Mouse (Mus musculus): Measurements from ENCODE around the gene Tpi1. TPM values are rescaled to one million over a fixed set of nuclear protein-coding genes. Genes with fewer than 3 reads are reported as not detected.

Tpi1 gene
- total RNA-seq, 2 experiments from 2014 or later = 279 to 287 TPM

GRCm38 (mm10) chr6:124780917-124781316, 33.2 kb downstream of the Tpi1 start:
- no peak for ATAC-seq (replicated peaks; ENCODE audit: poor library complexity)

- no peak; the same call in 1 of the 2 replicates for ATAC-seq (replicated peaks; ENCODE audit: poor library complexity)
These were observed 34.1 kb downstream of the Tpi1 start for GRCm38 (mm10) chr6:124779984-124780416.

- ATAC-seq (replicated peaks; ENCODE audit: poor library complexity) = peak; percentile 86
These were observed 34.7 kb downstream of the Tpi1 start, which contains the start of gene Lrrc23 for GRCm38 (mm10) chr6:124779222-124779983. Lrrc23 (minus strand) TSS chr6:124779727.

- no peak for ATAC-seq (replicated peaks; ENCODE audit: poor library complexity)
These were observed 43.6 kb downstream of the Tpi1 start for GRCm38 (mm10) chr6:124770511-124770910.

- no peak for ATAC-seq (replicated peaks; ENCODE audit: poor library complexity)
These were observed 44.1 kb downstream of the Tpi1 start for GRCm38 (mm10) chr6:124770013-124770412.

- ATAC-seq (replicated peaks; ENCODE audit: poor library complexity) = peak; percentile 62
These were observed 44.9 kb downstream of the Tpi1 start, which contains the start of gene Eno2 for GRCm38 (mm10) chr6:124769101-124769765. Eno2 (minus strand) TSS chr6:124769673.

- ATAC-seq (replicated peaks; ENCODE audit: poor library complexity) = peak; percentile 33; the same call in 1 of the 2 replicates
These were observed 45.4 kb downstream of the Tpi1 start for GRCm38 (mm10) chr6:124768704-124769044.

- ATAC-seq (replicated peaks; ENCODE audit: poor library complexity) = peak; percentile 49
These were observed 46.0 kb downstream of the Tpi1 start for GRCm38 (mm10) chr6:124767920-124768703.

GRCm38 (mm10) chr6:124767536-124767919, 46.6 kb downstream of the Tpi1 start:
- ATAC-seq (replicated peaks; ENCODE audit: poor library complexity) = no peak

GRCm38 (mm10) chr6:124765951-124766350, 48.1 kb downstream of the Tpi1 start:
- no peak for ATAC-seq (replicated peaks; ENCODE audit: poor library complexity)

Other genes starting within 250 kb of the Tpi1 start
- gene C1rb, start 244.0 kb downstream of the Tpi1 start, total RNA-seq (2015) = not detected in 2 replicates
- gene C1rb, start 244.0 kb downstream of the Tpi1 start, total RNA-seq (2017) = not detected in 2 replicates
- gene C1s2, start 178.2 kb downstream of the Tpi1 start, total RNA-seq (2015) = not detected in 2 replicates
- not detected in 2 replicates for gene C1s2, start 178.2 kb downstream of the Tpi1 start, total RNA-seq (2017)
- gene Lpcat3, start 151.3 kb downstream of the Tpi1 start, total RNA-seq (2015) = 38.4 and 40.7 TPM in 2 replicates
- 27.8 and 28.8 TPM in 2 replicates for gene Lpcat3, start 151.3 kb downstream of the Tpi1 start, total RNA-seq (2017)
- 204 and 205 TPM in 2 replicates for gene Emg1, start 102.1 kb downstream of the Tpi1 start, total RNA-seq (2015)
- 304 and 317 TPM in 2 replicates for gene Emg1, start 102.1 kb downstream of the Tpi1 start, total RNA-seq (2017)
- 229 and 271 TPM in 2 replicates for gene Phb2, start 102.0 kb downstream of the Tpi1 start, total RNA-seq (2015)
- gene Phb2, start 102.0 kb downstream of the Tpi1 start, total RNA-seq (2017) = 335 and 374 TPM in 2 replicates
- gene Ptpn6, start 75.6 kb downstream of the Tpi1 start, total RNA-seq (2015) = 115 and 121 TPM in 2 replicates
- gene Ptpn6, start 75.6 kb downstream of the Tpi1 start, total RNA-seq (2017) = 398 and 466 TPM in 2 replicates
- 171 and 179 TPM in 2 replicates for gene Grcc10, start 72.9 kb downstream of the Tpi1 start, total RNA-seq (2015)
- 99.5 and 133 TPM in 2 replicates for gene Grcc10, start 72.9 kb downstream of the Tpi1 start, total RNA-seq (2017)
- gene Gm45234, start 58.3 kb downstream of the Tpi1 start, total RNA-seq (2015) = not detected in 2 replicates
- not detected in 2 replicates for gene Gm45234, start 58.3 kb downstream of the Tpi1 start, total RNA-seq (2017)
- 25.2 and 25.7 TPM in 2 replicates for gene Atn1, start 57.8 kb downstream of the Tpi1 start, total RNA-seq (2015)
- 1.2 and 2.9 TPM in 2 replicates for gene Atn1, start 57.8 kb downstream of the Tpi1 start, total RNA-seq (2017)
- gene Eno2, start 44.6 kb downstream of the Tpi1 start, total RNA-seq (2015) = not detected in 2 replicates
- not detected in 2 replicates for gene Eno2, start 44.6 kb downstream of the Tpi1 start, total RNA-seq (2017)
- gene Lrrc23, start 34.6 kb downstream of the Tpi1 start, total RNA-seq (2015) = not detected in 2 replicates
- gene Lrrc23, start 34.6 kb downstream of the Tpi1 start, total RNA-seq (2017) = 0.17 TPM in 1 of 2 replicates, not detected in the other
- gene Spsb2, start 5.6 kb downstream of the Tpi1 start, total RNA-seq (2015) = 1.6 and 2.2 TPM in 2 replicates
- 6.0 and 9.0 TPM in 2 replicates for gene Spsb2, start 5.6 kb downstream of the Tpi1 start, total RNA-seq (2017)
- gene Usp5, start 15.2 kb upstream of the Tpi1 start, total RNA-seq (2015) = 42.0 and 46.7 TPM in 2 replicates
- gene Usp5, start 15.2 kb upstream of the Tpi1 start, total RNA-seq (2017) = 86.1 and 87.7 TPM in 2 replicates
- 130 and 145 TPM in 2 replicates for gene Cdca3, start 15.3 kb upstream of the Tpi1 start, total RNA-seq (2015)
- gene Cdca3, start 15.3 kb upstream of the Tpi1 start, total RNA-seq (2017) = 149 and 159 TPM in 2 replicates
- not detected in 2 replicates for gene Gnb3, start 26.0 kb upstream of the Tpi1 start, total RNA-seq (2015)
- gene Gnb3, start 26.0 kb upstream of the Tpi1 start, total RNA-seq (2017) = not detected in 2 replicates
- 1.3 and 3.5 TPM in 2 replicates for gene P3h3, start 43.5 kb upstream of the Tpi1 start, total RNA-seq (2015)
- gene P3h3, start 43.5 kb upstream of the Tpi1 start, total RNA-seq (2017) = 1.00 and 2.5 TPM in 2 replicates
- not detected in 2 replicates for gene Gpr162, start 49.7 kb upstream of the Tpi1 start, total RNA-seq (2015)
- not detected in 2 replicates for gene Gpr162, start 49.7 kb upstream of the Tpi1 start, total RNA-seq (2017)
- 0.42 and 1.0 TPM in 2 replicates for gene Cd4, start 73.9 kb upstream of the Tpi1 start, total RNA-seq (2015)
- gene Cd4, start 73.9 kb upstream of the Tpi1 start, total RNA-seq (2017) = 0.08 and 1.0 TPM in 2 replicates
- 0.81 and 1.3 TPM in 2 replicates for gene Lag3, start 97.4 kb upstream of the Tpi1 start, total RNA-seq (2015)
- 0.08 and 1.0 TPM in 2 replicates for gene Lag3, start 97.4 kb upstream of the Tpi1 start, total RNA-seq (2017)
- 15.9 and 18.8 TPM in 2 replicates for gene Ptms, start 105.8 kb upstream of the Tpi1 start, total RNA-seq (2015)
- 14.0 and 26.1 TPM in 2 replicates for gene Ptms, start 105.8 kb upstream of the Tpi1 start, total RNA-seq (2017)
- gene Mlf2, start 117.1 kb upstream of the Tpi1 start, total RNA-seq (2015) = 71.3 and 82.7 TPM in 2 replicates
- 57.0 and 58.8 TPM in 2 replicates for gene Mlf2, start 117.1 kb upstream of the Tpi1 start, total RNA-seq (2017)
- 86.3 and 90.2 TPM in 2 replicates for gene Cops7a, start 151.2 kb upstream of the Tpi1 start, total RNA-seq (2015)
- 56.1 and 61.8 TPM in 2 replicates for gene Cops7a, start 151.2 kb upstream of the Tpi1 start, total RNA-seq (2017)
- 0.15 TPM in 1 of 2 replicates, not detected in the other for gene Pianp, start 182.4 kb upstream of the Tpi1 start, total RNA-seq (2015)
- gene Pianp, start 182.4 kb upstream of the Tpi1 start, total RNA-seq (2017) = not detected in 2 replicates
- gene Zfp384, start 194.8 kb upstream of the Tpi1 start, total RNA-seq (2015) = 67.9 and 69.9 TPM in 2 replicates
- gene Zfp384, start 194.8 kb upstream of the Tpi1 start, total RNA-seq (2017) = 26.2 and 29.3 TPM in 2 replicates
- gene Ing4, start 225.5 kb upstream of the Tpi1 start, total RNA-seq (2015) = 22.8 and 25.2 TPM in 2 replicates
- 44.4 and 49.8 TPM in 2 replicates for gene Ing4, start 225.5 kb upstream of the Tpi1 start, total RNA-seq (2017)
- gene Acrbp, start 235.4 kb upstream of the Tpi1 start, total RNA-seq (2015) = 8.1 and 9.5 TPM in 2 replicates
- 3.6 and 5.8 TPM in 2 replicates for gene Acrbp, start 235.4 kb upstream of the Tpi1 start, total RNA-seq (2017)

All from megakaryocyte progenitor cell, adult 5-6 weeks (primary cell).